Mouse (Mus musculus) urinary bladder, postnatal 4 days (tissue): Measurements from ENCODE around the gene Mtrf1l.
A peak's percentile ranks its signal among the peaks of the same experiment; 100 is the strongest.

ENCODE experiments used
- DNase-seq, 2 experiments: peaks; one replicate each; pipeline ENCODE4 v3.0.0; 2021 to 2022; ENCODE audit warnings: low spot score in 2 of 2

Mtrf1l gene

DNA sequence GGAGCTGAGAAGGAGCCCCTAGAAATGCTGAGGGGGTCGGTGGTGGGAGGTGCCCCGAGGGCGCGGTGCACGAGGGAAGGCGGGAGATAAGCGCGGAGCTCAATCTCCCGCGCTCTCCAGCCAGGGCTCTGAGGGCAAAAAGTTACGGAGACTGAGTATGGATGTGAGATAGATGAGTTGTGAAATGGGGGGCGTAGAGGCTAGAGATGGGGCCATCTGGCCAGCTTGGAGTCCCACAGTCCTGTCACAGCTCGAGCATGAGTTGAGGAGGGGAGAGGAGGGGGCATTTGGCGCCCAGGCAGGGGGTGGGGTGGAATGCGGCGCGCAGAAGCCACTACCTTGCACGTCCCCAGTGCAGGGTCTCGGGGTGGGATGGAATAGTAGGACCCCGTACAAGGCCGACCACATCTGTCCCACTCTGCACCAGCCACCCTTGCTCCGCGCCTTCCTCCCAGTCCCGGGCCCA, 19.0 kb downstream of the Mtrf1l start:
- DNase-seq = no peak

DNA sequence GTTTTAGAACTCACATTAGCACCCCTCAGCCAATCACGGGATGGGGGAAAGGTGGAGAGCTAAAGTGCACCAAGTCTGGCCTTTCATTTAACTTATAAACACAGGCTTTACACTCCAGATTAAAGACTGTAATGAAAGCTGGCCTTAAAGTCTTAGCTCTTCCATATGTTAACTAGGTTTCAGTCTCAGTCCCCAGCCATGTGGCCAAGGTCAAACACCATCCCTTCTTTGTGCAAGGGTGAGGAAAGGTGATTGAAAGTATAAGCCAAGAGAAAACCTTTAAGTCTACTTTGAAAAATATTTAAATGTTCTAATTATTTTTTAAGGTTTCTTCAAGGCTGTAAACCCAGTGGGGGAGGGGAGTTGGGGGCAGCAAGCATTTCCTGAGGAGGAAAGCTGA, 20.0 kb downstream of the Mtrf1l start:
- no peak for DNase-seq

DNA sequence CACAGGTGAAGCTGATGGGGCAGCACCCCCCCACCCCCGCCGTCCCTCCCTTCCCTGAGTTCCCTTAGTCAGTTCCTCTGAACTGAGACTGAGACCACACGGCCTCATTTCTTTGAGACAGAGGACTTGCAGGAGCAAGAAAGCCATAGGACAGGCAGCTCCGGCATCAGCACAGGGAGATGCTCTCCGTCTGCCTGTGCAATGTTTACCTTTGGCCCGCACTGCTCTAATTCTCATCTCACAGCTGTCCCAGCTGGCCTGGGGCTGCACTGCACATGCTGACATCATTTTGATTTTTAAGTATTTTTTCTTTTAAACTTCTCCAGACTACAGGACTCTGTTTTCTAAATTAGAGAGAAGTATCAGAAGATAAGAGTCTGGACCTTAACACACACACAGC, 20.8 kb downstream of the Mtrf1l start:
- DNase-seq = no peak

DNA sequence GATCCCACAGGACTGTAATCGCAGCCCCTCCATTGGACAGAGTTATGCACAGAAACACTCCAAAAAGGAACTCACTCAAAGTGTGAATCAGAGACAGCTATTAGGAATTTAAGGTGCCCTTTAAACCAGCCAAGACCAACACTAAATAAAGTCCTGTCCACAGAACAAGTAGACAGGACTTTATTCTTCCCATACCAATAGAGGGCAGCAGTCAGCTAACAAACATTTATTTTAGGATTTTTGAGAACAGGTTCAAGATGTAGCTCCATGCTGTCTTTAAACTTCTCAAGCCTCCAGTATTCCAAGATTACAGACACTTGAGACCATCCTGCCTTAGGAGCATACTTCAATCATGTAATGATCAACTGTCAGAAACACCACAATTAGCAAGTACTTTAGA, 23.2 kb downstream of the Mtrf1l start:
- DNase-seq = no peak

DNA sequence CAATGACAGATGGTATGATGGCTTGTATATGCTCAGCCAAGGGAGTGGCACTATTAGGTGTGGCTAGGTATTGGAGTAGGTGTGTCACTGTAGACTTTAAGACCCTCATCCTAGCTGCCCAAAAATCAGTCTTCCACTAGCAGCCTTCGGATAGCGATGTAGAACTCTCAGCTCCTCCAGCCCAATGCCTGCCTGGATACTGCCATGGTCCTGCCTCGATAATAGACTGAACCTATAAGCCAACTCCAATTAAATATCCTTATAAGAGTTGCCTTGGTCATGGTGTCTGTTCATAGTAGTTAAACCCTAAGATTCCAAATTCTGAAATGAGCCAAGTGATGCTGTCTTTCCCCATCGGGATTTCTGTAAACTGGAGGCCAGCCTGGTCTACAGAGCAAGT, 25.6 kb downstream of the Mtrf1l start:
- no peak for DNase-seq

DNA sequence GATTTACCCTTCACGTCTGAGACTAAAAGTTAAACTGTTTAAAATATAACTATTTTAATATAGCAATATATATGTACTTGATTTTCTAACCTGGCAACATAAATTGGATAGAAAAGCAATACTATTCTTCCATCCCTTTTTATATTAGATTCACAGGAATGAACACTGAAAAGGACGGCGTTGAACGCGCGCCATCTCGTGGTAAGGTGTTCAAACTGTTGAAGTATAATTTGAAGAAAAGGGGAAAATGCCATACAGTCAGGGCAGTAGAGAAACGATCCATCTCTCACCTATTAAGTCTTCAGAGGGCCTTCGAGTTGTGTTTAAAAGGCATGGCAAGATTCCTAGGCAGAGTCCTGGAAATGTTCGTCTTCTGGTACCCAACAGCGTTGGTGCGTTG, 33.1 kb downstream of the Mtrf1l start:
- peak in 1 of 2 experiments; percentile 62 for DNase-seq

DNA sequence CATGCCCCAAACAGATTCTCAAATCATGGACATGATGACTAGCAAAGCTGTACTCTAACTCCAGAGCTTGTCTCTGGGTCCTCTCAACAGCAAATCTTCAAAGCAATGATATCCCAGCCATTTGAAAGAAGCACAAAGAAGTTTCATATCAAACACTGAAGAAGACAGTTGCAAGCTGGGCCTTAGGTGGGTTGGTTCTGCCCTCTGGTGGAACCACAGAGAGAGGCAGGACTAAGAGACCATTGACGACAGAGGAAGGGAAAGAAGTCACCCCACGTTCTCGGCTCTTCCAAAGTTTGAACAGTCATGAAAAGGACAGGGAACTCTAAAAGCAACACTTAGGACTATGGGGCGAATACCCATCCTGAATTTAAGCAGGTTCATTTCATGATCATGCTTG, 36.8 kb downstream of the Mtrf1l start:
- no peak for DNase-seq
